Mouse (Mus musculus): ENCODE data around the gene Bahd1.

GRCm38 (mm10) chr2:118862340-118862675, 37.9 kb upstream of the Bahd1 start:
- no peak for TF ChIP-seq POLR2A (IDR thresholded peaks at IDR 0.05; ENCODE audit: low read depth, low read length)
- TF ChIP-seq CTCF (IDR thresholded peaks at IDR 0.05; ENCODE audit: extremely low read depth, insufficient read depth, insufficient read length, insufficient replicate concordance), result no peak

Data from spleen, adult 2 months (tissue).